Mouse (Mus musculus): ENCODE data around the gene Tmem259.

- TF ChIP-seq CTCF (IDR thresholded peaks at IDR 0.05; ENCODE audit: low read depth, low read length) (no peak), POLR2A (IDR thresholded peaks at IDR 0.05; ENCODE audit: insufficient read depth, low read length) (no peak)
These were observed 47.2 kb downstream of the Tmem259 start for GRCm38 (mm10) chr10:79936911-79937441.
